Mouse (Mus musculus): Measurements from ENCODE around the gene Lrrk2.

Lrrk2 gene

DNA sequence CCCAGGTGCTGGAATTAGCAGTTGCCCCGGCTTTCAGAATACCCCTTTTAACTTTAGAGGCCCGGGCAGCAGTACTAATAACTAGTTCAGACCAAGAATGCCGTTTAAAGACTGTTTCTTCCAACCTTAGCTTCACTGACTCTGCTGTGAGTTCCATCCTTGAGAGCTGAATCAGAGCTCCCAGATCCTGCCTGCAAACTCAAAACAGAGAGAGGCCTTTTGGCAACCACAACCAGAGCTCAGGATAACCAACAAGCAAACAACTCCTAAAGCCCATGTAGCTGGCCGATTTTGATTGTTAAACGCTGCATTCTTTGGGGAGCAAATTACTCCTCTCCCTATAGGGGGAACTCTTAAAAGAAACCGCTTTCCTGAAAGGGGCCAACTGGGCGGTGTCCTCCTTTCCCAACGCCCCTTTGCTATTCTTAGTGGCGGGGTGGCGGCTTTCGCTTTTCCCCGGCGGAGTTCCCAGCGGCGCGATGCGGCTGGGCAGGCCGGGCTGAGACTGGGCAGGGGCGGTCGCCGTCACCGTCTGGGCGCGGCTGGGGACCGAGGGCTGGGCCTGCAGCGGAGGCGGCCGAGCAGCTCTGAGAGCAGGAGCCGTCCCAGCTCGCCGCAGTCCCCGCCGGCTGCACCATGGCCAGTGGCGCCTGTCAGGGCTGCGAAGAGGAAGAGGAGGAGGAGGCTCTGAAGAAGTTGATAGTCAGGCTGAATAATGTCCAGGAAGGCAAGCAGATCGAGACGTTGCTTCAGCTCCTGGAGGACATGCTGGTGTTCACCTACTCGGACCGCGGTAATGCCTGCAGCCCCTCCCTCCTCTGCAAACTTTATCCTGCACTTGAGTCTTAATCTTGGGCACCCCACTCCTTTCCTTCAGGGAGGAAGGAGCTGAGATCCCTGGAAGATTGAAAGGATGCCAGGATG is at the start of gene Lrrk2:
Gene Lrrk2 (plus strand): TSS at position 531 of the 924 bp plus-strand sequence.
- DNase-seq (ENCODE audit: low spot score) = peak; percentile 84

DNA sequence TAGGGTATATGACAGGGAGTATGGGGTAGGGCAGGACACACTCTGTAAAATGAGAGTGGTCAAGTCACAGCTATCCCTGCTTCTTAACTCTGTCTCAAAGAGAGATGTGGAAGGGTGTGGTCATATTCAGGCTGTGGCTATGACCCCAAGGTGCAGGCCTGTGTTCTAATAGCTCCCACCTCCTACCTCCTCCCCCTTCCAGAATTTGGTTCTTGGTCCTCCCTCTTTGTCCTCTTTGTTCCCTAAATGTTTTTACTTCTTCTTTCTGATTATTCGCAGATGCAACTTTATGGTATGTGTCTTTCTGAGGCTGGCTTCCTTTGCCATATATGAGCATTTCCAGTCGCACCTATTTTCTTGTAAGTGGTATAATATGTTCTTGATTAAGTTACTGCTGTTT is 48.5 kb upstream of the Lrrk2 start:
- DNase-seq (ENCODE audit: low spot score) = no peak

DNA sequence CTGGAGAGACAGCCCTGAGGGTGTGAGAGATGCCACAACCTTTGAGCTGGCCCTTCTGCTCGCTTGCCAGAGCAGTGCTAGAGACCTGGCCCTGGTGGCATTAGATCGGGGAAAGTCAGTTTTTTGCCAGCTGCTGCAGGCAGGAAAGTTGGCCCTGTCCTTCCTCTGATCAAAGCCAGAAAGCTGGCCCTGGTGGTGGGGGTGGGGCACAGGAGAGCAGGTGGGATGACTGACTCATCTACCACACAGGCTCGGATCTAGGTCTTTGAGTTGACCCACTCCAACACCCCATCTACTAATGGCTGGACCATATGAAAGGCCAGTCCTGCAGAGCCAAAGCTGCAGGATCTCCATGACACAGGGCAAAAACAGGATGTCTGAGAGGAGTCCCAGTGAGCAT is 43.8 kb upstream of the Lrrk2 start:
- DNase-seq (ENCODE audit: low spot score) = no peak

DNA sequence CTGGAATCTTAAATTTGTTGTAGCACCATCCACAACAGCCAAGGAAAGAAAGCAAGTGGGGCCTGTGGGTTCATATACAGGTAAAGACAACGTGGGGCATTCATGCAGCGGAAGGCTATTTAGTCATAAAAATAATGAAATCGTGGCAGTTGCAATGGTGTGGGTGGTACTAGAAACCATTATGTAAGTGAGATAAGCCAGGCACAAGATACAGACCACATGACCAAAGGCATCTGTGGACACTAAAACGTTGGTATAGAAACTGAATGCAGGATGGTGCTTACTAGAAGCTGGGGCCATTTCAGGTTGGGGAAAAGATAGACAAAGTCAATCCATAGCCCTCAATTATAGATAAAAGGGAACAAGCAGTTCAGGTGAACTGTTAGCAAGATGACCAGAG is 40.5 kb upstream of the Lrrk2 start:
- DNase-seq (ENCODE audit: low spot score) = no peak

DNA sequence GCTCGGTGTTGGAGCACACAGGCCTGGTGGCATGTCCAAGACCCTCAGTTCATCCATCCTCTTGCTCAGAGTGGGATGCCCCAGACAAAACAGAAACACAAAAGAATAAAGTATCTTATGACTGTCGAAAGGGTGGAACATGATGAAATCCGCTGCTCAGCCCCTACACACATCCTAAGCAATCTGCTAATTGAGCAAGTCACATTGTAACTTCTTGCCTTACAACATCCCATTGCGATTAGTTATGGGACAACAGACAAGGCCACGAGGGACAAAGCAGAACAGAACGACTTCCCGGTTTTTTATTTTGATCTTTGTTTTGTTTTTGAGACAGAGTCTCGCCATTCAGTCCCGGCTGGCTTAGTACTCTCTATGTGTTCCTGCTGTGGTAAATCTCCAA is 39.9 kb upstream of the Lrrk2 start:
- DNase-seq (ENCODE audit: low spot score) = no peak

DNA sequence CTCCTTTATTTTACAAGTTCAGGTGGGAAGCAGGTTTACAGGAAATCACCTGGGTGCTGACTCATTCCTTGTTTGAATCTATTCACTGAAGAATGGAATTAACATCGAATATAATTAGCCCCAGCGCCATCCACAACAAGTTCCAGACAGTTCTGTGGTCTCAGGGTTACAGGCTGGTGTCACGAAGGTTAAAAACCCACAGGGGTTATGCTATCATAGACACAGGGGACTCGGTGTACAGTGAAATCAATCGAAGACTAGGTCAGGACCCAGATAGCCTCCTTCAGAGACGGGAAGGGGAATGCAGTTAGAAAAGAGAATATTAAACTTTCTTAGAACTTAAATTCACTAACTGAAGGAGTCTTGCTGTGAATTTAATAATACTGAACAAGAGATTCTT is 39.2 kb upstream of the Lrrk2 start:
- no peak for DNase-seq (ENCODE audit: low spot score)

DNA sequence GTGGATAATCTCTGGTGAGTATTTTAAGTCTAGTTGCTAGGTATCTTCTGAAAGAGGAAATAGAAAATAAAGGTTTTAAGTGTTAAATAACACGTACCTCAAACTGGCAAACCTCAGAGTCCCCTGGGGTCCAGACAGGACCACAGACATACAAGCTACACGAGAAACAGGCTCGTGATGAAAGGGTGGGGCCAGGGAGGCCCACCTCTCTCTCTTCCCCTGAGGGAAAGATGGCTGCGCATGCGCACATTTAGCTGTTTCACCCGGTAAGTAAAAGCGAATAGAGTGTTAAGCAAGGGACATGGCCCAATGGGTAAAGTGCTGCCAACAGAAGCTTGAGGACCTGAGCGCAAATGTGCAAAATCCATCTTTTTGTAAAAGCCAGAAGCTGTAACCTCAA is 38.7 kb upstream of the Lrrk2 start:
- no peak for DNase-seq (ENCODE audit: low spot score)

DNA sequence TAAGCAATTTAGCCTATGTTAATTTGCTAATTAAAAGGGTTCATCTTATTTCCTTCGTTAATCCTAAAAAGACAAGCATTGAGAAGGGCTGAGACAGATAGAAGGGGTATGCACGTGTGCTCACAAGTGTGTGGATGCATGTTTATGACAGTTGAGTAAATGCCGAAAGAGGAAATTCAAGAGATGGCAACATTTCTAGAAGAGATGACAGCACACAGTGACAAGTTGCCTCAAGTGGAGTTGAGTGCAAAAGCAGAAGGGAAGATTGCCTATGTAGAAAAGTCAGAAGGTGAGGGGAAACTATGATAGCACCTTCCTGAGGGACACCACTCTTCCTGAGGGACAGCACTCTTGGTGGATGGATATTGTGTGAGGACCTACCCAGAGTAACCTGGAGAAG is 31.3 kb upstream of the Lrrk2 start:
- DNase-seq (ENCODE audit: low spot score) = no peak

DNA sequence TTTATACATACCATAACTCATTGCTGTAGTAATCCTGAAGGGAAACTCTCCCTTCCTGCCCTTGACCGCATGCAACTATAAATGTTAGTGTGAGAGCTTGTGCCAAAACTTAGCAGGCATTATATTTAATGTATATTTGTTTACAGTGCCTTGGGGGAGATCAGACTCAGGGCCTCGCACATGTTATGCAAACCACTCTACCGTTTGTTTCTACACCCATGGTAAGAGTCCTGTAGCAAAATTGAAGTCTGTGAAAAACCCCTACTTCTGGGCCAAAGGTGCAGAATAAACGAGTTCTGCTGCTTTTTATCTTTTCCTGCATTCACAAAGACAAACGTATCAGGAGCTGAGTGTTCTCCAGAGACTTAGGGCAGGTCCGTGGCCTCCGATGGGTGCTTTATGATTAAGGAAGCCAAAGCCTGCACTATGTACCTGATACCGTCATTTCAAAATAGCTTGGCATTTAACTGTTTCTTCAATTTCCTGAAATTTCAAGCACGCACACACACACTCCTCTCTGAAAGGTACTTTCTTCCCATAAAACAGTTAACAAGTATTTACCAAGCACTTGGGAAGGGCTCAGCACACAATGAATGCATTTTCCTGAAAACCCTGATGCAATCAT is 30.2 kb upstream of the Lrrk2 start:
- no peak for DNase-seq (ENCODE audit: low spot score)

DNA sequence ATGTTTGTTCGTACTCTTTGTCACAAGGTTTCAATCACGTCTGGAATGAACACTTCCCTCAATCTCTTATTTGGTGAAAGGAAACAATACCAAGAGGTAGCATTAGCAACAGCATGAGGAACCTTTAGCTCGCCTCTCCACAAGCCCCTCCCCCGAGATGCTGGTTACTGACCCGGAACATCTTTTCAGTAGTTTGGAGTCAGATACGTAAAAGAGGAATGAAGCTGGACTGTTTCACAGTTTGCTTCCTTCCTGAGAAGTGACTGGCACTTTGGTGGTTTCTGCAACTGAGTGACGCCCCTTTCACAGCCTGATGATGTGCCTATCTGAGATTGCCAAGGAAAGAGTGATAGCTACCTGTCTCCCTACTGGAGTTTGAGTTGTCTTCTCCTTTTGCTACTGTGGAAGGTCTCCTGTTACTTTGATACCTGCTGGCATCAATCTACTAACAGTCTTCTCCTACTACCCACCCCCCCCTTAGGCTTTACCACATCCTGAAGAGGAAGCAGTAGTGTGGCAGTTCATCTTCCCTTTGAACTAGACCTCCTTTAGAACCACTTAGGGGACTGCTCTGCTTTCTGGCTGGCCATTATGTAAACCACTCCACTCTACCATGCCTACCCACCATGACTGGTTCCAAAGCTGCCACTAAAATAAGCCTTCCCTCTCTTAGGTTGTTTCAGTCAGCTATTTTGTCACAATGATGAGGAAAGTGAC is 29.2 kb upstream of the Lrrk2 start:
- DNase-seq (ENCODE audit: low spot score) = no peak

DNA sequence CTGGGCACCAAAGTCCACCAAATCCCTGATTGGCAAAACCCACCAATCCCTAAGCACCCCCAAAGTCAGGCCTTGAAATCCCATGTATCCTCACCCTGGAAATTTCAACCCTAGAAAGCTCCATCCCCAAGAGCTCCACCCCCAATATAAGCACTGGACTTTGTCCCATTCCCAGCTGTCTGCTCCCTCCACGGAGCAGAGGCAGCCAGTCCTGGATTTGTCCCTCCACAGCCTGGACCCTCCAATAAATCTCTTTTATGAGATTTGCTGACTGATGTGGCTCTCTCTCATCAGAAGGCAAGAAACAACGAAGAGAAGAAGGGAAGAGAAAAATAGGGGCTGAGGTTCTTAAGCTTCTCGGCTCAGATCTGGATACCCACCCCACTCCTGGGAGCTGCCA is 22.7 kb upstream of the Lrrk2 start:
- DNase-seq (ENCODE audit: low spot score) = no peak

DNA sequence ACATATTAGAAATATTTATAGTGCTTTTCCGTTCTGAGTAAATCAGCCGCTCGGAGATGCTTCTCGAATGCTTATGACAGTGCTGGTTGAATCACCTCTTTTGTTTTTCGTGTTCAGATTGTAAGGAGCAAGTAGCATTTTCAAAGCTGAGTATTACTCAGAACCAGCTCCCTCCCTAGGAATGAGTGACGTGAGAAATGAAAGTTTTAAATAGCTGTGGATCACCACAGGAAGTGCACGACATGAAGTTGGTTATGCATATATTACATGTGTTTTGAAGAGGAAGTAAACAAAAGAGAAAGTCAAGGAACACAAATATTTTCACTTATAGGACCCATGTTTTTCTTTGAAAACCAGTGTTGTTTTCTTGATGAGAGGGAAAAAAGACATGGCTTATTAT is 21.5 kb upstream of the Lrrk2 start:
- no peak for DNase-seq (ENCODE audit: low spot score)

DNA sequence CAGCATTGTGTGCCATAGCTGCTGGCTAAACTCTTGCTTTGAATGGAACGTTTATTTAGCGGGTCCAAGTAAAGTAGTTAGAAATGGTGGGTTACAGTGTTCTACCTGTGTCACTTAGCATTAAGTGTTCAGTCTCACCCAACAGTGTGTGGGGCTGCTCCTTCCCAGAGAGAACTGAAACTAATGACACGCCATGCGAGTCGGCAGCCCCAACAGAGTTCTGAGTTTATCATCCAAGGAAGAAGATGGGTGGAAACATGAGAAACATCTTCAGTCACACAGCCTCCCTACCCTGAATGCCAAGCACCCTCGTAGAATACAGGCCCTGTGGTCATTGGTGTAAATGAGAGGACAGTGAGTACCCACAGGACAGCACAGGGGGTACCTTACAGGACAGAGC is 14.7 kb upstream of the Lrrk2 start:
- DNase-seq (ENCODE audit: low spot score) = no peak

DNA sequence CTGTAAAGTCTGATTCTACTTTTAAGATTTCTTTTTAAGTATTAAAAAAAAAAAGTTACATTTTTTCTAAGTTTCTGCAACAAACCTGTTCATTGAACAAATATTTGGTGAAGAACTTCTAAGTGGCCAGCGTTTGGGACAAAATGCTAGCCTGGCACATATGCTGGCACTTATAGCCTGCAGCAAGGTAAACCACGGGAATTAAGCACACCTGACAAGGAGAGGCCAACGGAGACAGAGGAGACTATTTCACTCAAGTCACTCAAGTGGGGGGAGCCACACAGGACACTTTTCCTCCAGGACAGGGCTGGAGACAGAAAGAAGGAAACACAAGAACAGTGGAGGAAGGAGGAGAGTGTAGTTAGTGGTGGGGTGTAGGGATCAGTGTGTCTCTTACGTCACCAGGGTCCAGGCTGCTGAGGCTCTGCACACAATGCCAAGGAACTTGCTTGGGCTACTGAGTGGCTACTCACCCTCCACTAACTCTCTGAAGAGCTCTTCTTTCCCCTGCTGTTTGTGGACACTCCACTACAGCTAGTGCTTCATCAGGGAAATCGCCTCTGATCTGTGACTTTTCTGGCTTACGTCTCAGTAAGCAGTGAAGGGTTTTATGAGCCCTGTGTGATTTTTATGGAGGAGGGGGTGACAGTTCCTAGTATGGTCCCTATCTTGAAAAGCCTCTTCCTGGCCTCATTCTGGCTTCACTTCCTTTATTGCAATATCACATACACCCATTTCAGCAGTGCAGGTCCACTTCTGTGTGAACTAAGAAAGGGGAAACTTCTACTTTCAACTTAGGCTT is 12.5 kb upstream of the Lrrk2 start:
- no peak for DNase-seq (ENCODE audit: low spot score)

DNA sequence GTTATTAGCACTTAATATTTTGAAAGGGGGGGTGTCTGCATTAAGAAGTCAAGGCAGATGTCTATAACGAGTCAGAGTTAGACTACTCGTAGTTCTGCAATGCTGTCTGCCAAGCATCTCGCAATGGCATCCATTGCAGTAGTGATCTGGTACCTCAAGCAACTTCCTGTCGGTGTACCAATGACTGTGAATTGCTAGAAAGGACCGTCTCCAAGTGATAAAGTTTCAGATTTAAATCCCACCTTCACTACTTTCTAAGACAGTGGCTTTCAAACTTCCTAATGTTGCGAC is 12.0 kb upstream of the Lrrk2 start:
- no peak for DNase-seq (ENCODE audit: low spot score)

DNA sequence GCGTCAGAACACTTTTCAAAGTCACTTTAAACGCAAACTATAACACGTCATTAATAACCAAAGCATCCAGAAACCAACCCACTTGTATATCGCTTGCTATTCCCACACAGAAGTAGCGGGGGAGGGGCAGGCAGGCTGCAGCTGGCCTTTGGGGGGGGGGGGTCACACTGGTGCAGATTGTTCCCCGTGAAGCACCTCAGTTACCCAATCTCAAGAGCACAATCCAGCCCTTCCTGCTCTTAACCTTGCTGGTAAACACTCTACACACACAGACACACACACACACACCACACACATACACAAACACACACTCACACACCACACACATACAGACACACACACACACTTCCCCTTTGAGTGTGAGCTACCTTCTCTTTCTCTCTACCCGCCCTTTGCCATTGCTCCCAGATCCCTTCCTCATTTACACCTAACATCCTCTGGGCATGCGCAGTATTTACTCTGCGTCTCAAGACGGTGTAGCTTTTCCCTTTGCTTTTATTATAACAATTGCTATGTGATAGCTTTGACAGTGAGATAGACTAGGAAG is 8.3 kb upstream of the Lrrk2 start:
- DNase-seq (ENCODE audit: low spot score) = no peak

DNA sequence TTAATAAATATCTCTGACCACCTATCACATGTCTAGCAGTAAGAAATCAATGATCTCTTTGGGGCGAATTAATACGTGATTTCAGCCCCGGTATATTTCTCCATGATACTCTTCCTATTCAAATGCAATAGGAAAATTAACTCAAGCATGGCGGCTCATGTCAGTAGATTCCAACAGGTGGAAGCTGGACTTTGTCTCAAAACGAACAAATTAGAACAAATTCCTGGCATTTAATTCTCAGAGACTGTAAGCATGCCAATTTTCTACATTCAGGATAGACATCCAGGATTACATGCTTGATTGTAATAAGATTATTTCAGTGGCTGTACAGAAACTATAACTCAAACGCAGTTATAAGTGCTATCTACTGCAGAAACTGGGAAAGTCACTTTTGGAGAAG is 7.4 kb upstream of the Lrrk2 start:
- DNase-seq (ENCODE audit: low spot score) = no peak

DNA sequence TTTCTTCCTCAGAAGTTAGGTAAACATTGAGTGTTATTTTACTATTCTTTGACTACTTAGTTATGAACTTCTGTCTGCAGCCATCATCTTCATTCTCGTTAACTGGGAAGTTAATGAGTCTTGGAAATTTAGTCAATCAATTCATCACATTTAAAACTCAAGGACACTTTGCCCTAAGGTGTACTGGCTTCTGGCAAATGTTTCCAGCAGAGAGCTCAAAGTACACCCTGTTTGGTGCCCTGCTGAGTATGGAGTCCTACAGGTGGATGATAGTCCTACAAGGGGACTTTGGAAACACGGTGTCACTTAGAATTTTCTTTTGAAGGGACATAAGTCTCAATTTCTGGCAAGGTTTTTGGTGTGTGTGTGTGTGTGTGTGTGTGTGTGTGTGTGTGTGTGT is 1.8 kb upstream of the Lrrk2 start:
- no peak for DNase-seq (ENCODE audit: low spot score)

DNA sequence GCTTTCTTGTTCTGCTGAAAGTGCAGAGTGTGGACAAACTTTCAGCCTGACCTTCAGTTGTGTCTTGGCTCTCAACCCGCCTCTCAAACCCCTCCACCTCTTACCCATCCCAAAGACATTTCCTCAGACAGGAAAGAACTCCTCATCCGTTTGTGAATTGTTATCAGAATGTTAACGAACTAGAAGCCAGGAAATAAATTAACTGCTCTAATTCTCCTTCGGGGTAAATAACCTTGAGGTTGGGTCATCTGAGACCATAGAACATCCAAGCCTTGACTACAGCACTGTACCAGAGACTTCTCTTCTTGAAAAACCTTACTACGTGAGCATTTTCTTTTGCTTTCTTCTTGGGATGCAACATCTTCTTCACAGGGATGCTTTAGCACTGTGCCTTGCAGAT is 988 bp upstream of the Lrrk2 start:
- no peak for DNase-seq (ENCODE audit: low spot score)

DNA sequence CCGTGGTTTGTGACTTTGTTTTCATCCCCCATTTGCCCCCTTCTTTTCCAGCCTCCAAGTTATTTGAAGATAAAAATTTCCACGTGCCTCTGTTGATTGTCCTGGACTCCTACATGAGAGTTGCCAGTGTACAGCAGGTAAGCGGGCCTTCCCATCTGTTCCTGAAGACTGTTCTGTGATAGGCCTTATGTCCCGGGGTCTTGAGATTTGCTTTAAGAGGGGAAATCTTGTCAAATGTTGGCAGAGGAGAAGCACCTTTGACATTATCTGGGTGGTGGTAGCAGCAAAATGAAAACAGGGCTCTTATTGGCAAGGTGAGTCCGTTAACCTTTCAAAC is 562 bp downstream of the Lrrk2 start:
- DNase-seq (ENCODE audit: low spot score) = no peak

DNA sequence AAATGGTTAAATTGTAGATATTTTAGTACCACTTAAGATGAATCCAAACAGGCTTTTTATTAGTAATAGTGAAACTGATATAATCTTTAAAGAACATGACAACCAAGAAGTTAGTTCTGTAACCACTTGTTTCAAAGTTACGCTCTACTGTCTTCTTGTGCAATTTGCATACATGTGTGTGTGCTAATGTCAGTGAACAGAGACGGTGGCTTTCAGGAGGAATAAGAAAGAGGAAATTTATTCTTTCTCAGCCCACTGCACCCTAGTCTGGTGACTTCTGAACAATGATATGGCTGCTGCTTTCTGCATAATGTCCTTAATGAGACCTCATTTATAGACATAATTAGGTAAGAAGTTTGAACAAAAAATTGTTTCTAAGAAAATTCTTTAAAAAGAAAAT is 7.1 kb downstream of the Lrrk2 start:
- no peak for DNase-seq (ENCODE audit: low spot score)

DNA sequence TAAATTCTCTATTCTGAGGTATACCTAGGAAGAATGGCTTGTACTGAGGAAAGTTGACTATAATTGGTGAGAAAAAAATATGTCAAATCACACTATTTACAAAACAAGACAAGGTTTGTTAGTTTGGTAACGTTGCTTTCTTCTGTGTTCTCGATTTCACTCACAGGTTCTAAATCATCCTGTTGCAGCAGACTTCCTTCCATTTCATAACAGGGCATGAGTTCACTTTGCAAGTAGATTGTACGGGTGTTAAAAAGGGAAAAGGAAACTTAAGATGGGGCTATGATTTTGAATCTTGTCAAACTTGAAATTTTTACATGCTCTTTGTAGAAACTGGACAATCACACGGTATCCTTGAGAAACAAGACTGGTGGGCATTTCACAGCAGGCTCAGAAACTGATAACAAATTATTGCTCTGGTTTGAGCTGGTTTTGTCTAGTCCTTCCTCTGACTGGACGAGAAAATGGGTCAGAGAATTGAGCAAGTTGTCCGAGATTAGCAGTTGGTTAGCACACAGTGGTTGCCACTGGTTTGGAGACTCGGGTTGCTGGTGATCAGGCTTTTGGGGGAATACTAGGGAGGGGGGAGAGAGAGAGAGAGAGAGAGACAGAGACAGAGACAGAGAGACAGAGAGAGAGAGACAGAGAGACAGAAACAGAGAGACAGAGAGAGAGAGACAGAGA is 13.0 kb downstream of the Lrrk2 start:
- no peak for DNase-seq (ENCODE audit: low spot score)
